Mouse (Mus musculus) ovary, postnatal 36 days (tissue): ENCODE results near the gene Adam33.
"Not testable (repeated sequence)": the region's sequence is repeated elsewhere in the genome, so short reads cannot be mapped to it uniquely, and the experiment has no call there.

Source experiments
- DNase-seq: peaks from one replicate; pipeline ENCODE4 v3.0.0; 2022; ENCODE audit warnings: low spot score, mixed read lengths

Adam33 gene

DNA sequence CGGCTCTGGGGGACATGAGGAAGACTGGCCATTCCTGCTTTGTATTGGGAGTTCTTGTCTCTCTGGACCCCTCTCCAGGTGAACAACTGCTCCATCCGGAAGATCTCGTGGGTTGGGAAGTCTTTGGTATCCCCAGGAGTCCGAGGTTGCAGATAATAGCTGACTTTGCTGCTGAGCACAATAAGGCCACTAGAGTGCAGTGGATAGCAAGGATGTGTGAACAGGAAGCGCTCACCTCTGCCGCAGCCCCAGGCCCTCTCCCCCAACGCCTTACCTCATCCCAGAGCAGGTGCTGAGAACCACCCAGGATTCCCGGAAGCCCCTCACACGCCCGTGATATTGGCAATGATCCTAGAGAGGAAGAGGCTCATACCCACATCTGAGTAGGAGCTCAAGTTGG, 7.4 kb downstream of the Adam33 start:
- no peak for DNase-seq

DNA sequence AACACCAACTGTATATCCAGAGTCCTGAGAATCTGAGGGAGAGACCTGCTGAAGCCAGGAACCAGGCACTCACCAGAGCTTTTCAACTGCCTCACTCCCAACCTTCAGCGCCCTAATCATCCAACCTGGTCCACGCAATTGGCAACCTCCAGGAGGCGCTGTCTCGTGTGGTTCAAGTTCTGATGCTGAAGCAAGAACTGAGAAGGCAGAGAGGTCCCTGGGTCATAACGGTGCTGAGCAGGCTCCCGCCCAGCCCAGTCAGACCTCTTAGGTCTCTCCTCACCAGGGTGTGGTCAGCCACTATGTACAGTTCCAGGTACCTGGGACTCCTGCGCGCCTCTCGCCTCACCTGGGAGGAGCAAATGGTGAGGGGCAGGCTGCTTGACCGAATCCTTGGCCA, 8.0 kb downstream of the Adam33 start:
- peak; percentile 48 for DNase-seq

DNA sequence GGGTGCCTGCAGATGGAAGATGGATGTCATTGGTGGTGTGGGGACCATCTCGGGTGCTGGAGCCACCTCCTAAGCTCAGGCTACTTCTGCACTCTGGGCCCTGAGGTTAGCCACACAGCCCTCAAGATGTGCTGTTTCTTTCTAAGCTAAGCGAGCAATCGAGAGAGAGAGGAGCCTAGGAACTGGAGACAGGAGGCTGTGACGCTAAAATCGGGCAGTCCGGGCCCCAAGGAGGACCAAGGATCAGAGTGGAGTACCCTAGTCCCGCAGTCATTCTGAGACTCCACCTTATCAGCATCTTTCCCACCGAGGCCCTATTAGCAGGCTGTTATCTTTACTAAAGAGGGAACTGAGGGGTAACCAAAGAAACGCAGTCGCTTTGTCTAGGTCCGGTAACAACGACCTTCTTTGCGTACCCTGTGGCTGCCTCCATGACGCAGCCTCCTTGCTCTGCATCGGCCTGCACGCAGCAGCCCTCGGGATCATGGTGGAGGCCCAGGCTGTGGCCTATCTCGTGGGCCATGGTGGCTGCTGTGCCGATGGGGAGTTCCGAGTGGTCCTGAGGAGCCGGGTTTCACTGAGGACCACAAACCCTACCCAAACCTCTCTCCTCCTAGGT, 8.9 kb downstream of the Adam33 start:
- no peak for DNase-seq

- DNase-seq: no peak
Observed at GRCm38 (mm10) chr2:131053851-131054645, 9.6 kb downstream of the Adam33 start.

DNA sequence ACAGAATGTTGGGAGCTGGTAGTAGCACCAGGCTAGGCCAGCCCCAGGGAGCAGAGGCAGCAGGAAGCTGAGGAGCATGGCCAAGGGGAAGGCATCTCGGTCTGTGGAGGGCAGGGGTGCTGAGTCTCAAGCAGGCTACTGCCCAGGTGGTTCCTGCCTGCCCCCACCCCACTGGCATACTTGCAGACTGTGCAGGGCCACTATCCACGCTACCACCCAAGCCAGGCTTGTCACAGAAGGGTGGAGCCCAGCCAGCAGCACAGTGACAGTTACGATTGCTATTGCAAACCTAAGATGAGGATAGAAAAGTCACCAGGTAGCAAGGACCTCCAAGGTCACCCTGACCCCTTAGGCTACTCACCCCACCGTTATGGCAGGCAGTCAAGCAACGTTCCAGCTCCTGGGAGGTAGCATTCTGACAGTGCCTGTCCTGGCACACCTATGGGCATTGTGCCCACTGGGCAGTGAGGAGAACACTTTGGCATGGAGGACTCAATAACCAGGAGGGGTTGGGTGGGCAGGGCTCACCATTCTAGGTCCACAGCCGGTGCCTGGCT, 10.7 kb downstream of the Adam33 start:
- no peak for DNase-seq

DNA sequence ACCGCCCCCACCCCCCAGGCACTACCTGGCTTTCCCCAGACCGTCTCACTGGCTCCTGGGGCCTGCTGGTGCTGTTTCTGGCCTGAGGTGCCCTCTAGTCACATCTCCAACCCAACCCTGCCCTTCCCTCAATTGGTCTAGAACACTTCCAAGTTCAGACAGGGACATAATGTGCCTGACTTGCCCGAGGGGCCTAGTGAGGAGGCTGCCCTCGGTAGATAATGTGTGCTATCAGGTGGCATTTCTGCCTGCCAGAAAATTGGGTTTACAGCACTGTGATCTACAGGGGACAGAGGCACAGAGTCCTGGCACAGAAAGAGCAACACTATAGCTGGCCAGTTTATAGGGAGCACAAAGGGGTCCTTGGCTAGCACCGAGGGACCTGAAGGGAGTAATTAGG, 11.6 kb downstream of the Adam33 start:
- no peak for DNase-seq

DNA sequence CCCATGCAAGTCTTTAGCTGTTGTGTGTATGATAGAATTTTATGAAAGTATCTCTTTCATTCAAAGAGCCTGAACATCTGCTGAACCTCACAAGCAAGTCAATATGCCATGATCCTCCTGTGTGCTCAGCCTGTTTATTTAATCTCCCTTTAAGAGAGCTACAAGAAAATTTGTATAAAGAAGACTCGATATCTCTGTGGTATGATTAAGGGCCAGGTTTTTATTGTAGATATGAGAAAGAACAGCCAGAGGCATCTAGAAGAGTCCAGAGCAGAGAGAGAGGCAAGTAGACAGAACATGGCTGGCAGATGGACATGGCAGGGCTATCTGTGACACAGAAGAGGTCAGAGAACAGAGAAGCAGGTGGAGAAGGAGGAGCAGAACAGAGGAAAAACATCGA, 17.6 kb downstream of the Adam33 start:
- DNase-seq: no peak

- DNase-seq: no peak
Observed at GRCm38 (mm10) chr2:131044989-131045720, 18.5 kb downstream of the Adam33 start.

GRCm38 (mm10) chr2:131044354-131044852, 19.2 kb downstream of the Adam33 start:
- DNase-seq: no peak

DNA sequence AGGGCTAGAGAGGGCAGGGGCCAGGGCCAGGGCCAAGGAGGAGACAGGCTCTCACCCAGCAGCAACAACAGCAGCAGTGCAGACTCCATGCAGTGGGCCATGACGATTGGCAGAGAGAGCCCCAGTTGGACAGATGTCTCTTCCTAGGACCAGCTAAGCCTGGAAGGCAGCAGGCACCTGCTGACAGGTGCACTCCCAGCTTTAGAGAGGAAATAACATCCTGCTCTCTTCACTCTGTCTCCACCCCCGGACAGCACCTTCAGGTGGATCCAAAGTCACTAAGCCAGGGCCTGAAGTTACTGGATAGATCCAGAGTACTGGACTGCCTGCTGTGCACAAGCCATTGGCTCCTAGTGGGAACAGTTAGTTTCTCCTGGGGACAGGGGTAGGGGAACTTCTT, 20.6 kb downstream of the Adam33 start, which contains the start of gene Gfra4:
Gfra4 (minus strand) TSS at position 101 of the 400 bp plus-strand sequence.
- no peak for DNase-seq

GRCm38 (mm10) chr2:131040854-131041825, 22.5 kb downstream of the Adam33 start:
- DNase-seq: peak; percentile 45

GRCm38 (mm10) chr2:131038675-131039074, 24.9 kb downstream of the Adam33 start:
- no peak for DNase-seq

- DNase-seq: no peak
Observed at GRCm38 (mm10) chr2:131038197-131038596, 25.4 kb downstream of the Adam33 start.

GRCm38 (mm10) chr2:131037226-131037990, 26.2 kb downstream of the Adam33 start:
- DNase-seq: peak; percentile 44

- no peak for DNase-seq
Observed at GRCm38 (mm10) chr2:131036757-131037156, 26.9 kb downstream of the Adam33 start.

DNA sequence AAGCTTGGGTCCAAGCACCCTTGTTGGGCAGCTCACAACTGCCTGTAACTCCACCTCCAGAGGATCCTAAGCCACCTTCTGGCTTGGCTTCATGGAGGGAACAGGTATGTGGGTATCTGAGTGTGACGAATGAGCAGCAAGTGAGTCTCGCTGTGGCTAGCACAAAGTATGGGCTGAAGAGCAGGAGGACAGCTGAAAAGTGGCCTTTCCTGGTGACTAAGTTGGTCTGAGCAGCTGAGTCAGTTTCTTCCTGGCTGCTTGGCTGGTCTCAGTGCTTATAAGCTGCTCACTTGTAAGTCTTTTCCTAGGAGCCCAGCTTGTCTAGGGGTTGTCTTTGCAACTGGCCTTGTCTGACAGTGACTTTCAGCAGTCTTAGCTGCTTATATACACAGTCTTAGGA, 27.3 kb downstream of the Adam33 start:
- DNase-seq: no peak

GRCm38 (mm10) chr2:131031406-131031805, 32.2 kb downstream of the Adam33 start:
- not testable (repeated sequence) for DNase-seq

- DNase-seq: no peak
Observed at GRCm38 (mm10) chr2:131030998-131031397, 32.6 kb downstream of the Adam33 start.

- no peak for DNase-seq
Observed at GRCm38 (mm10) chr2:131030561-131030960, 33.1 kb downstream of the Adam33 start.
